Mouse (Mus musculus) ES-Bruce4 (cell line): Measurements from ENCODE around the gene Gipr. TPM values are rescaled to one million over a fixed set of nuclear protein-coding genes. Genes with fewer than 3 reads are reported as not detected.

ENCODE experiments used
- H3K27ac ChIP-seq: 2 replicates; pipeline ENCODE4 v1.5.1; 2012; ENCODE audit warnings: low read length, inconsistent platforms; ENCODE audit not compliant: insufficient read depth
- H3K27me3 ChIP-seq: 2 replicates; pipeline ENCODE4 v1.6.1; 2012; ENCODE audit warnings: mild to moderate bottlenecking, low read length, inconsistent platforms; ENCODE audit not compliant: control insufficient read depth, poor library complexity, insufficient read depth, severe bottlenecking
- H3K36me3 ChIP-seq: 2 replicates; pipeline ENCODE4 v1.6.1; 2012; ENCODE audit warnings: inconsistent platforms, mild to moderate bottlenecking, low read length, moderate library complexity; ENCODE audit not compliant: control insufficient read depth, poor library complexity, insufficient read depth, severe bottlenecking
- H3K4me1 ChIP-seq: one replicate; pipeline ENCODE4 v1.8.1; 2011; ENCODE audit warnings: low read length; ENCODE audit not compliant: control insufficient read depth, insufficient read depth
- H3K4me3 ChIP-seq: 2 replicates; pipeline ENCODE4 v1.5.1; 2011; ENCODE audit warnings: low read depth, mild to moderate bottlenecking, low read length
- H3K9ac ChIP-seq: 2 replicates; pipeline ENCODE4 v1.6.1; 2012; ENCODE audit warnings: low read depth, mild to moderate bottlenecking, inconsistent platforms; ENCODE audit not compliant: poor library complexity, severe bottlenecking
- H3K9me3 ChIP-seq: replicated peaks from 2 replicates; pipeline ENCODE4 v1.6.1; 2012; ENCODE audit warnings: mild to moderate bottlenecking, low read length, inconsistent platforms; ENCODE audit not compliant: control insufficient read depth, poor library complexity, insufficient read depth, severe bottlenecking
- CTCF ChIP-seq: IDR thresholded peaks from one replicate; pipeline ENCODE4 v1.8.1; 2011; ENCODE audit warnings: low read depth, low read length
- EP300 ChIP-seq: IDR thresholded peaks from 2 replicates; pipeline ENCODE4 v1.6.1; 2011; ENCODE audit warnings: low read depth, low read length; ENCODE audit not compliant: insufficient read depth
- POLR2A ChIP-seq: IDR thresholded peaks from one replicate; pipeline ENCODE4 v1.8.1; 2011; ENCODE audit warnings: low read length; ENCODE audit not compliant: insufficient read depth
- polyA plus RNA-seq: library from polyadenylated mRNA; stranded (reverse); fragments of >200 nt; gene quantifications from 2 replicates; pipeline ENCODE4 v1.2.4, GENCODE M21; 2011; ENCODE audit warnings: low read depth; ENCODE audit not compliant: missing spikeins, insufficient read depth, insufficient read length

Gene Gipr
- polyA plus RNA-seq, 1 experiment, result 1.9 TPM

GRCm38 (mm10) chr7:19179936-19180335 is 14.0 kb upstream of the Gipr start:
- Histone ChIP-seq H3K9ac (peak overlapping the region; percentile 19; the same call in 1 of the 2 replicates), H3K4me3 (0 out of 2 replicates have a peak overlapping the region, but pooled peaks have one; percentile 46), H3K27ac (no peak overlapping the region), H3K9me3 (no peaks in the 10 kb centered on the region), H3K36me3 (no peaks in the 10 kb centered on the region), H3K4me1 (no peaks in the 10 kb centered on the region), H3K27me3 (no peaks in the 10 kb centered on the region)
- TF ChIP-seq EP300, result no peak
- TF ChIP-seq CTCF, result no peak
- no peak for TF ChIP-seq POLR2A

DNA sequence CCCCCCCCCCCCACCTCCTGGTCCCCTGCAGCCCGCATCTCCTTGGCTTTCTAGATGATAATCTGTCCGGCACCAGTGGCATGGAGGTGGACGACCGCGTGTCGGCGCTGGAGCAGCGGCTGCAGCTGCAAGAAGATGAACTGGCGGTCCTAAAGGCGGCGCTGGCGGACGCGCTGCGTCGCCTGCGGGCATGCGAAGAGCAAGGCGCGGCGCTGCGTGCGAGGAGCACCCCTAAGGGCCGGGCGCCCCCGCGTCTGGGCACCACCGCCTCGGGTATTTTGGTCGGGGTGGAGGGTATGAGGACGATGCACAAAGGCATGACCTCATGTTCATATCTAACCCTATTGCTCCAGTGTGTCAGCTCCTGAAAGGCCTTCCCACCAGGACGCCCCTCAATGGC is 13.2 kb upstream of the Gipr start:
- no peak for TF ChIP-seq POLR2A
- peak; percentile 94 for TF ChIP-seq CTCF
- TF ChIP-seq EP300, result peak; percentile 69; the same call in 1 of the 2 replicates
- Histone ChIP-seq H3K4me1 (no peaks in the 10 kb centered on the region), H3K4me3 (peak overlapping the region; percentile 46), H3K36me3 (no peaks in the 10 kb centered on the region), H3K9ac (peak overlapping the region; percentile 19), H3K27ac (no peak overlapping the region), H3K9me3 (no peaks in the 10 kb centered on the region), H3K27me3 (no peaks in the 10 kb centered on the region)

DNA sequence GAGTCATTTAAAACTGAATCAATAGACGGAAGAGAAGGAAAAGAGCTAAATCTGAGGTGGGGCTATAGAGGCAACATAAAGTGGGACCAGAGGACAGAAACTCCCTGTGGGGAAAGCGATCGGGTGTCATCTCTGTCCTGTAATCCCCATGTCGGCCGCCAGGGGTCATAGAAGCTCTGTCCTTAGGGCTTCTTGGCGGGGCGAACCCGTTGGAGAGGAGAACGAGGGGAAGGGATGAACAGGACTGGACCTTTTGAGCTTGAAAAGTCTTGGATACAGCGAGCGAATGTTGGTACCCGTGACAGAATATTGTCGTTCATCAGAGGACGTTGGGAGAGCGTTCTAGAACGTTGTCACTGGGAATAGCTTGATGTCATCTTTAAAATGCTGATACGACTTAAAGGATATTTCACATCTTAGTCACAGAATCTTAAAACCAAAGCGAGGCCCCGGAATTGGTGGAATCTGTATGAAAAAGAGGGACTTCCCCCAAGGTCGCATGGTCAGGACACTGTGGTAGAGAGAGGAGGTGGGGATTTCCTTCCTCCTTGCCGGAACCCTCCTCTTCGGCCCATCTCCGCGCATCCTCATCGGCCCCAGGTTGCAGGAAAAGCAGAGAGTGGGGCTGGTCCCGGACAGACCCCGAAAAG is 12.6 kb upstream of the Gipr start:
- Histone ChIP-seq H3K27ac (no peak overlapping the region), H3K36me3 (no peaks in the 10 kb centered on the region), H3K9me3 (no peaks in the 10 kb centered on the region), H3K9ac (no peak overlapping the region), H3K4me3 (peak overlapping the region; percentile 44), H3K4me1 (no peaks in the 10 kb centered on the region), H3K27me3 (no peaks in the 10 kb centered on the region)
- TF ChIP-seq CTCF (peak; percentile 78), EP300 (no peak)

- no peak for TF ChIP-seq EP300
- TF ChIP-seq CTCF, result no peak
- TF ChIP-seq POLR2A, result no peak
- no peak overlapping the region for H3K27ac ChIP-seq
- no peaks in the 10 kb centered on the region for H3K4me1 ChIP-seq
- no peaks in the 10 kb centered on the region for H3K9me3 ChIP-seq
- no peak overlapping the region for H3K9ac ChIP-seq
- no peak overlapping the region for H3K4me3 ChIP-seq
- no peaks in the 10 kb centered on the region for H3K36me3 ChIP-seq
- H3K27me3 ChIP-seq, result no peaks in the 10 kb centered on the region
Observed at GRCm38 (mm10) chr7:19178035-19178434, 12.1 kb upstream of the Gipr start.

DNA sequence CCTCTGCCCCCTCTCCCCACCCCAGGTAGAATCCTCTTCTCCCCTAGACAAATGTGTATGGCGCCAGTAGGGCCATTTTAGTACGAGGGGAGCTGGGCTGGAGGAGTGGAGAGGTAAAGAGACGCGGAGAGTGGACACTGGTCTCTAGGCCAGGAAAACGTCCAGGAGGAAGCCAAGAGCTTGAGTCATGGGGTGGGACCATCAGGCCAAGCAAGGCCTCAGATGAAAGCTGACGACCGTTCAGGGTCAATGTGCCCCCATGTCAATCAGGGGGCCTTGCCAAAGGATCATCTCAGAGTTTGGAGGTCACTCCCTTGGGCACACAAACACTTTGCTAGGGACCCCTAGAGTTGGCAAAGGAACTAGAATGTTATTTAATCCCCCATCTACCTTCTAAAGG is 11.3 kb upstream of the Gipr start:
- TF ChIP-seq EP300 (no peak), CTCF (no peak), POLR2A (no peak)
- no peaks in the 10 kb centered on the region for H3K36me3 ChIP-seq
- no peak overlapping the region for H3K9ac ChIP-seq
- H3K4me3 ChIP-seq, result no peak overlapping the region
- no peak overlapping the region for H3K27ac ChIP-seq
- no peaks in the 10 kb centered on the region for H3K27me3 ChIP-seq
- H3K4me1 ChIP-seq, result peaks cover 2% of the 10 kb centered on the region
- no peaks in the 10 kb centered on the region for H3K9me3 ChIP-seq

- Histone ChIP-seq H3K4me3 (peak overlapping the region; percentile 55), H3K27me3 (no peaks in the 10 kb centered on the region), H3K9ac (0 out of 2 replicates have a peak overlapping the region, but pooled peaks have one; percentile 17), H3K36me3 (no peaks in the 10 kb centered on the region), H3K9me3 (no peaks in the 10 kb centered on the region), H3K27ac (no peak overlapping the region), H3K4me1 (peaks cover 3% of the 10 kb centered on the region)
- TF ChIP-seq POLR2A (no peak), EP300 (no peak), CTCF (no peak)
Observed at GRCm38 (mm10) chr7:19176516-19176947, 10.6 kb upstream of the Gipr start.
